ENCODE assay signal across 16 mouse cellular contexts in genomic region chr8:56929076-56929475, GRCm38 (mm10).
"Had no signal": no experiment of that assay in that cellular context is flagged by ENCODE, and none has a peak within 500 bp of the region (broad histone marks: within the 10 kb centered on the region; RNA-seq: fewer than 3 reads in every experiment).

No protein-coding gene starts in this region.

- H3K9me3 ChIP-seq: liver, embryonic 13.5 days; neural tube, embryonic 13.5 days had no signal

- H3K4me1 ChIP-seq: neural tube, embryonic 13.5 days had no signal

- H3K27me3 ChIP-seq: liver, embryonic 13.5 days; neural tube, embryonic 13.5 days had no signal

- H3K4me3 ChIP-seq: left cerebral cortex, adult 2 months; liver, embryonic 13.5 days; myocyte; neural tube, embryonic 13.5 days had no signal

- H3K4me2 ChIP-seq: liver, embryonic 13.5 days; midbrain, embryonic 11.5 days; neural tube, embryonic 13.5 days had no signal

- ATAC-seq: midbrain, embryonic 16.5 days had no signal

- H3K9ac ChIP-seq: liver, embryonic 13.5 days; neural tube, embryonic 13.5 days had no signal

- H3K27ac ChIP-seq: left cerebral cortex, adult 2 months; liver, embryonic 13.5 days; neural tube, embryonic 13.5 days had no signal

- H3K36me3 ChIP-seq: liver, embryonic 13.5 days; neural tube, embryonic 13.5 days had no signal

- DNase-seq: kidney, postnatal 10 days; kidney, postnatal 36 days; layer of hippocampus, postnatal 36 days; liver, embryonic 13.5 days; lung, adult 2 months; lung, postnatal 14 days; lung, postnatal 4 days; right cerebral cortex, adult 18-20 months; right cerebral cortex, postnatal 14 days; right cerebral cortex, postnatal 4 days; thymus, postnatal 25 days had no signal
